Mouse (Mus musculus) splenic B cell, adult 2 months (primary cell): ENCODE results near the gene Vmn2r35.
"Not testable (repeated sequence)": the region's sequence is repeated elsewhere in the genome, so short reads cannot be mapped to it uniquely, and the experiment has no call there.

Experiments used
- DNase-seq: peaks from one replicate; pipeline ENCODE4 v3.0.0-alpha.2; 2011; ENCODE audit warnings: low read depth, low spot score
- H3K27me3 ChIP-seq: 2 replicates; pipeline ENCODE4 v1.6.1; 2012; ENCODE audit warnings: mild to moderate bottlenecking, low read length, moderate library complexity, mixed read lengths; ENCODE audit not compliant: control insufficient read depth, poor library complexity, insufficient read depth, severe bottlenecking
- H3K36me3 ChIP-seq: 2 replicates; pipeline ENCODE4 v1.6.1; 2012; ENCODE audit warnings: mild to moderate bottlenecking, low read length, moderate library complexity, mixed read lengths; ENCODE audit not compliant: control insufficient read depth, poor library complexity, insufficient read depth, severe bottlenecking

The Vmn2r35 gene

DNA sequence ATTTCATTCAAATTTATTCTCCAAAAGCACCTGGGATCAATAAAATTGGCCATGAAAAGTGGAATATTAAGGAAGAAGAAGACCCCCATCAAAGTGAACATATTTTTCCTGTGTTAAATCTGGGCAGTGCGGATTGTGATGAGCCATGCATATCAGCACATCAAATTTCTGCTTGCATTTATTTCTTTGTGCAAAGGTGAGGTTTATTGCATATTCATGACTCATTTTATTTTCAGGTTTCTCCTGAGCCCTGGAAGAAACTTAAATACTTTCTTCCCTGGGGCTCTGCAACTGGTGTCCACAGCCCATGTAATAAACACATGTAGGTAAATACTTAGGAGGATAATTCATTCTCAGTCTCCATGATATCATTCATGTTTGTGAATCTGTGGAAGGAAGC is at the start of gene Vmn2r35:
Vmn2r35 (minus strand) TSS at position 101 of the 400 bp plus-strand sequence.
- H3K27me3 ChIP-seq, H3K36me3 ChIP-seq, DNase-seq: not testable (repeated sequence)

DNA sequence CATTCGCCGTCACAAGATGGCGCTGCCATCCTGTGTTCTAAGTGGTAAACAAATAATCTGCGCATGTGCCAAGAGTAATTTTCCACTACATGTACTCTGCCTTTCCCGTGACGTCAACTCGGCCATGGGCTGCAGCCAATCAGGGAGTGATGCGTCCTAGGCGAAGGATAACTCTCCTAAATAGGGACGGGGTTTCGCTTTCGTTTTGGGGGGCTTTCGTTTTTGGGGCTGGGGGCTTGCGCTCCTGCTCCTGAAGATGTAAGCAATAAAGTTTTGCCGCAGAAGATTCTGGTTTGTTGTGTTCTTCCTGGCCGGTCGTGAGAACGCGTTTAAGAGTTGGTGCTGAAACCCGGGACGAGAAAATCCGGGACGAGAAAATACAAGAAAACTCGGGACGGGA is 25.5 kb downstream of the Vmn2r35 start:
- not testable (repeated sequence) for H3K27me3 ChIP-seq, DNase-seq, H3K36me3 ChIP-seq
